Mouse (Mus musculus): Measurements from ENCODE around the gene Ceacam20.
A peak's percentile ranks its signal among the peaks of the same experiment; 100 is the strongest.
"Not testable (repeated sequence)": the region's sequence is repeated elsewhere in the genome, so short reads cannot be mapped to it uniquely, and the experiment has no call there.

Gene Ceacam20

GRCm38 (mm10) chr7:19948956-19949355 is 16.3 kb upstream of the Ceacam20 start:
- no peak for DNase-seq (ENCODE audit: low spot score in 2 of 2)

DNA sequence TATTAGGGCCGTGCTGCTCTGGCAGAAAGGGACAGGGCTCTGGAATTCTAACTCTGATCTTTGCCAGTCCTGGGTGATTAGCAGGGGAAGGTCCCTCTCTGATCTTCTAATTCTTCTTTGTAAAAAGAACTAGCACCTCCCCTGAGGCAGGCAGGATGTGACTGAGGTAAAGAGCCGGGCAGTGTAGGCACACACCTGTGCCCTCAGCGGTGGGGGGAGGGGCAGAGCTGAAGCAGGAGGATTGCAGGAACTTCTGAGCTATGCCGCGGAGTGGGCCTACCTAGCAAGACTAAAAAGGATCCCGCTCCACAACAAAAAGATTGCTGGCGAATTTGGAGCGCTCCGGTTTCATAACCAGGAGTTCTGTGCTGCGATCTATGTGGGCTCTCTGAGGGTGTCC is 15.2 kb upstream of the Ceacam20 start:
- DNase-seq (ENCODE audit: low spot score in 2 of 2) = no peak

GRCm38 (mm10) chr7:19950589-19950988 is 14.6 kb upstream of the Ceacam20 start, which contains the start of gene Igsf23:
Gene Igsf23 (minus strand): TSS chr7:19950756.
- DNase-seq (ENCODE audit: low spot score in 2 of 2) = no peak

GRCm38 (mm10) chr7:19952320-19952986 is 12.8 kb upstream of the Ceacam20 start:
- no peak for DNase-seq (ENCODE audit: low spot score in 2 of 2)

- no peak for DNase-seq (ENCODE audit: low spot score in 2 of 2)
Measured at GRCm38 (mm10) chr7:19953054-19953453, 12.2 kb upstream of the Ceacam20 start.

GRCm38 (mm10) chr7:19955861-19956260 is 9.4 kb upstream of the Ceacam20 start:
- DNase-seq (ENCODE audit: low spot score in 2 of 2) = no peak

- DNase-seq (ENCODE audit: low spot score in 2 of 2) = peak; percentile 50 to 90
Measured at GRCm38 (mm10) chr7:19956341-19956781, 8.9 kb upstream of the Ceacam20 start.

DNA sequence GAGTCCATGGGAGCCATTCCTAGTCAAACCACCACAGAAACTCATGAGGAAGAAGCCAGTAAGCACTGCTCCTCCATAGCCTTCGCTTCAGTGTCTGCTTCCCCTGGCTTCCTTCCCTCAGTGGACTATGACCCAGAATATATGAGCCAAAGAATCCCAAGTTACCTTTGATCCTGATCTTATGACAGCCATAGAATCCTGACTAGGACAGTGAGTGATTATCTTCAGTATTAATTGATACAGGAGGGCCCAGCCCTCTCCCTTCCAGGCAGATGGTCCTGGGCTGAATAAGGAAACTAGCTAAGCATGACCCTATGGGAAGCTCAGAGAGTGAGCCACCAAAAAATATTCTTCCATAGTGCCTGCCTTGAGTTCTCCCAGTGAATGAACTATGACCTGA is 2.8 kb upstream of the Ceacam20 start:
- no peak for DNase-seq (ENCODE audit: low spot score in 2 of 2)

- no peak for DNase-seq (ENCODE audit: low spot score in 2 of 2)
Measured at GRCm38 (mm10) chr7:19969106-19969505, 3.9 kb downstream of the Ceacam20 start.

DNA sequence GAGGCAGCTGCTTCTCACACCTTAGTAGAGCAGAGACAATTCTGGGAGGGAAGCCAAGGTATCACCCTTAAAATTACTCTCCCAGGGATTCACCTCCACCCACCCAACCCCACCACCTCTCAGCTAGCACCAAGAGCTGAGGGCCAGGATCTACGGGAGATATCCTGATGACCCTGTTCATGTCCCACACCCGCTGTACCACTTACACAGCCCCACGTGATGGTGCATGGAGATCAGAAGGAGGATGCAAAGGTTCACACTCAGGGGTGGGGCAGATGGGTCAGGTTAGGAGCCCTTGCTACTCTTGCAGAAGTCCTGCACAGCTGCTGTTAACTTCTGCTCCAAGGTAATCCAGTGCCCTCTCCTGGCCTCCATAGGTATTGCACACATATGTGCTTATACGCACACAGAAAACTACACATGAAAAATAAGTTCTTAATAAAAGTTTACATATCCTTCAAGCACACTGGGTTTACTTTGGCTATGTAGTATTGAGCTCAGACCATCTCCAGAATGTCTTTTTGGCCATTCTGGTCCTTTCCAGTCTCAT is 4.4 kb downstream of the Ceacam20 start:
- no peak for DNase-seq (ENCODE audit: low spot score in 2 of 2)

DNA sequence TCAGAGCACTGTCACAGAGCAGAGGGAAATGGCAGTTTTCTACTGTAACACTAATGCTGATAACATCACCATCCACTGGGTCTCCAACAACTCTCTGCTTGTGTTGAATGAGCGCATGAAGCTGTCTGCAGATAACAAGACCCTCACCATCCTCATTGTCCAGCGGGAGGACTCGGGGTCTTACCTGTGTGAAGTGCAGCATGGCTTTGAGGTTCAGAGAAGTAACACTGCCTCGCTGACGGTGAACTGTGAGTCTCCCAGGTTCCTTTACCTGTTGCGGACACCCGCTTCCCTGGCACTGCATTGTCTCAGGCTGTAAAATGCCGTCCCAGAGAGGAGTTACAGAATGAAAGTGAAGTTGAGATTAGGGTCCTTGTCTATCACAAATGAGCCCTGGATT is 5.0 kb downstream of the Ceacam20 start:
- no peak for DNase-seq (ENCODE audit: low spot score in 2 of 2)

- no peak for DNase-seq (ENCODE audit: low spot score in 2 of 2)
Measured at GRCm38 (mm10) chr7:19971516-19971915, 6.3 kb downstream of the Ceacam20 start.

DNA sequence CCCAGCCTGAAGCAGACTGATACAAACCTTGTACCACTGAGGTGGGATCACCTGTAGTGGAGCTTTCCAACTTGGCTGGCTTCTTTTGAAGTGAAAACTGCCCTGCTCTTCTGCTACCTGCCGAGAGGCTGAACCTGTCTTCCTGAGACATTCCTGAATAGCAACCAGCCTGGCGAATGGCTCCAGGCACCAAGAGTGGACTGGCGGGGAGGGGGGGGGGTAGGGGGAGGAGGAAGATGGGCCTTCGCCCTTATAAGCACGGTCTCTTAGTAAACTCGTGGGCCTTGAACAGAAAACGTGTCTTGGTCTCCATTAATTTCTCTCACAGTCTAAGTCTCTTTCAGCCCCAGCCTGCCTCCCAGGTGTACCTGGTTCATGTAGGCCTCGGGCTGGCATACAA is 26.0 kb downstream of the Ceacam20 start, which contains the start of gene Nlrp9b:
Gene Nlrp9b (plus strand): TSS at position 301 of the 400 bp plus-strand sequence.
- not testable (repeated sequence) for DNase-seq (ENCODE audit: low spot score in 2 of 2)

DNA sequence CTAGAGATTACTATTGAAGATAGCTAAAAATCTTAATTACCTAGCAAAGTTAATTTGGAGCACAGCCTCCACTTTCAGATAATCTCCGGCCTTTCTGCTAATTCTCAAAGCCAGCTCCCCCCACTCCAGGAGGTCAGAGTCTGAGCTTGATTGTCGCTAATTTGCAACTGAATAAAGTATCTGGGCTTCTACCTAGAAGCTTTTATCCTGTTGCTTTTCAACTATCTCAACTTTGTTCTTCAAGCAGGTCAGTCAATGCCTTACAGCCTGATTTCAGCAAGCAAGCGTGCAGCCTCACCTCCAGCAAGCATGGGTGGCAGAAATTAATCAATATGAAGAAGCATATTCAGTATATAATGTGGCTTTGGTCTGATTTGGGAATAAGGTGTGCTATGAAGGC is 31.5 kb downstream of the Ceacam20 start:
- not testable (repeated sequence) for DNase-seq (ENCODE audit: low spot score in 2 of 2)

DNA sequence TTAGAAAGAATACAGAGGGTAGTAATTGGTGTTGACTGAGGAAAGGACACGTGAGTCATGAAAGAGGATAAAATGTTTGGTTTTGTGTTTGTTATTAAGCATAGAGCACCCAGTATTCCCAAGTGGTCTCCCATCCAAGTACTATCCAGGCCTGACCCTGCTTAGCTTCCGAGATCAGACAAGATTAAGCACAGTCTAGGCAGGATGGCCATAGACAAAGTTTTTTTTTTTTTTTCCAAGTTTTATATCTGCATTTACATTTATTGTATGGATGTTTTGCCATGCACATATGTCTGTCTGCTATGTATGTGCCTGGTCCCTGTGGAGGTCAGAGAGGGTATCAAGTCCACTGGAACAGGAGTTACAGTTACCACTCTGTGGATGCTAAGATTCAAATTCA is 44.8 kb downstream of the Ceacam20 start:
- no peak for DNase-seq (ENCODE audit: low spot score in 2 of 2)

All from heart, adult 9 months (tissue).